Mouse (Mus musculus): ENCODE results near the gene Wnt1. TPM values are rescaled to one million over a fixed set of nuclear protein-coding genes. Genes with fewer than 3 reads are reported as not detected.

The Wnt1 gene
- polyA plus RNA-seq, 1 experiment from 2014 or later: not detected

Other genes with a start within 250 kb of the Wnt1 start
- 48.7 and 52.6 TPM in 2 replicates for gene Ccnt1, start 218.9 kb upstream of the Wnt1 start, polyA plus RNA-seq (2014; fragmentation: Nextera tagmentation; extraction: Ambion mirVana)
- 0.35 and 0.59 TPM in 2 replicates for gene 4930415O20Rik, start 218.9 kb upstream of the Wnt1 start, polyA plus RNA-seq (2014; fragmentation: Nextera tagmentation; extraction: Ambion mirVana)
- 19.8 and 21.9 TPM in 2 replicates for gene Adcy6, start 179.8 kb upstream of the Wnt1 start, polyA plus RNA-seq (2014; fragmentation: Nextera tagmentation; extraction: Ambion mirVana)
- 31.5 and 34.8 TPM in 2 replicates for gene Cacnb3, start 159.0 kb upstream of the Wnt1 start, polyA plus RNA-seq (2014; fragmentation: Nextera tagmentation; extraction: Ambion mirVana)
- gene Ddx23, start 127.0 kb upstream of the Wnt1 start, polyA plus RNA-seq (2014; fragmentation: Nextera tagmentation; extraction: Ambion mirVana): 27.1 TPM in 2 replicates
- gene Rnd1, start 112.4 kb upstream of the Wnt1 start, polyA plus RNA-seq (2014; fragmentation: Nextera tagmentation; extraction: Ambion mirVana): 0.83 and 1.0 TPM in 2 replicates
- 0.57 and 1.6 TPM in 2 replicates for gene Ccdc65, start 81.7 kb upstream of the Wnt1 start, polyA plus RNA-seq (2014; fragmentation: Nextera tagmentation; extraction: Ambion mirVana)
- gene Fkbp11, start 61.7 kb upstream of the Wnt1 start, polyA plus RNA-seq (2014; fragmentation: Nextera tagmentation; extraction: Ambion mirVana): 47.9 and 53.1 TPM in 2 replicates
- 34.6 and 37.1 TPM in 2 replicates for gene Arf3, start 26.6 kb upstream of the Wnt1 start, polyA plus RNA-seq (2014; fragmentation: Nextera tagmentation; extraction: Ambion mirVana)
- gene Wnt10b, start 11.7 kb upstream of the Wnt1 start, polyA plus RNA-seq (2014; fragmentation: Nextera tagmentation; extraction: Ambion mirVana): 0.12 TPM in 1 of 2 replicates, not detected in the other
- gene Ddn, start 19.6 kb downstream of the Wnt1 start, polyA plus RNA-seq (2014; fragmentation: Nextera tagmentation; extraction: Ambion mirVana): not detected in 2 replicates
- gene Prkag1, start 41.7 kb downstream of the Wnt1 start, polyA plus RNA-seq (2014; fragmentation: Nextera tagmentation; extraction: Ambion mirVana): 77.0 and 77.3 TPM in 2 replicates
- 16.2 and 17.5 TPM in 2 replicates for gene Kmt2d, start 81.3 kb downstream of the Wnt1 start, polyA plus RNA-seq (2014; fragmentation: Nextera tagmentation; extraction: Ambion mirVana)
- gene Rhebl1, start 104.7 kb downstream of the Wnt1 start, polyA plus RNA-seq (2014; fragmentation: Nextera tagmentation; extraction: Ambion mirVana): 9.5 and 11.4 TPM in 2 replicates
- gene Dhh, start 108.7 kb downstream of the Wnt1 start, polyA plus RNA-seq (2014; fragmentation: Nextera tagmentation; extraction: Ambion mirVana): 0.62 and 1.0 TPM in 2 replicates
- 4.1 and 5.5 TPM in 2 replicates for gene Lmbr1l, start 128.4 kb downstream of the Wnt1 start, polyA plus RNA-seq (2014; fragmentation: Nextera tagmentation; extraction: Ambion mirVana)
- gene Tuba1b, start 144.7 kb downstream of the Wnt1 start, polyA plus RNA-seq (2014; fragmentation: Nextera tagmentation; extraction: Ambion mirVana): 1,667 and 1,776 TPM in 2 replicates
- not detected in 2 replicates for gene Gm49450, start 163.7 kb downstream of the Wnt1 start, polyA plus RNA-seq (2014; fragmentation: Nextera tagmentation; extraction: Ambion mirVana)
- 1,282 and 1,437 TPM in 2 replicates for gene Tuba1a, start 163.8 kb downstream of the Wnt1 start, polyA plus RNA-seq (2014; fragmentation: Nextera tagmentation; extraction: Ambion mirVana)
- gene Tuba1c, start 240.0 kb downstream of the Wnt1 start, polyA plus RNA-seq (2014; fragmentation: Nextera tagmentation; extraction: Ambion mirVana): 269 and 276 TPM in 2 replicates

Measured in intestine, embryonic 14.5 days (tissue).